Mouse (Mus musculus): Measurements from ENCODE around the gene Pon2.
"Not testable (repeated sequence)": the region's sequence is repeated elsewhere in the genome, so short reads cannot be mapped to it uniquely, and the experiment has no call there.

The Pon2 gene

GRCm38 (mm10) chr6:5230261-5230660 is 68.0 kb downstream of the Pon2 start:
- DNase-seq (ENCODE audit: low read depth, low spot score), result no peak

- not testable (repeated sequence) for DNase-seq (ENCODE audit: low read depth, low spot score)
Observed at GRCm38 (mm10) chr6:5223551-5223950, 74.7 kb downstream of the Pon2 start.

- DNase-seq (ENCODE audit: low read depth, low spot score), result no peak
Observed at GRCm38 (mm10) chr6:5222080-5222479, 76.2 kb downstream of the Pon2 start.

- DNase-seq (ENCODE audit: low read depth, low spot score), result no peak
Observed at GRCm38 (mm10) chr6:5218190-5218589, 80.1 kb downstream of the Pon2 start.
